Mouse (Mus musculus) gastrocnemius, postnatal 4 days (tissue): ENCODE results near the gene Smim1. TPM values are rescaled to one million over a fixed set of nuclear protein-coding genes. Genes with fewer than 3 reads are reported as not detected.

Experiments
- total RNA-seq, 2 experiments: library from RNA; stranded (reverse); gene quantifications; 2 replicates each; pipeline ENCODE4 v1.2.3; 2021

Smim1 gene
- total RNA-seq, 2 experiments from 2014 or later, result 27.2 to 37.8 TPM

Other genes with a start within 250 kb of the Smim1 start
- 10 to 100 TPM; 14.3 to 16.7 TPM for gene A430005L14Rik, start 69.0 kb downstream of the Smim1 start, total RNA-seq
- gene Dffb, start 51.1 kb downstream of the Smim1 start, total RNA-seq, result 1 to 10 TPM; 5.8 to 7.9 TPM
- gene Cep104, start 51.0 kb downstream of the Smim1 start, total RNA-seq, result 10 to 100 TPM; 15.7 to 15.9 TPM
- gene Lrrc47, start 14.5 kb downstream of the Smim1 start, total RNA-seq, result 10 to 100 TPM; 38.6 to 40.1 TPM
- not detected for gene Ccdc27, start 16.4 kb upstream of the Smim1 start, total RNA-seq
- gene Trp73, start 114.0 kb upstream of the Smim1 start, total RNA-seq, result under 1 TPM in 1 of 2 experiments, not detected in 1; 0.23 TPM
- gene Wrap73, start 116.1 kb upstream of the Smim1 start, total RNA-seq, result 10 to 100 TPM; 15.4 to 20.5 TPM
- gene Tprgl, start 134.4 kb upstream of the Smim1 start, total RNA-seq, result 10 to 100 TPM; 81.6 to 88.5 TPM
- 10 to 100 TPM; 11.3 to 11.6 TPM for gene Megf6, start 144.5 kb upstream of the Smim1 start, total RNA-seq